Mouse (Mus musculus): ENCODE results near the gene Tedc2. TPM values are rescaled to one million over a fixed set of nuclear protein-coding genes. Genes with fewer than 3 reads are reported as not detected.

Tedc2 gene
- polyA plus RNA-seq (2017; shearing (Covaris generic)) = 1 to 10 TPM; 7.2 to 9.5 (median 9.1) TPM

DNA sequence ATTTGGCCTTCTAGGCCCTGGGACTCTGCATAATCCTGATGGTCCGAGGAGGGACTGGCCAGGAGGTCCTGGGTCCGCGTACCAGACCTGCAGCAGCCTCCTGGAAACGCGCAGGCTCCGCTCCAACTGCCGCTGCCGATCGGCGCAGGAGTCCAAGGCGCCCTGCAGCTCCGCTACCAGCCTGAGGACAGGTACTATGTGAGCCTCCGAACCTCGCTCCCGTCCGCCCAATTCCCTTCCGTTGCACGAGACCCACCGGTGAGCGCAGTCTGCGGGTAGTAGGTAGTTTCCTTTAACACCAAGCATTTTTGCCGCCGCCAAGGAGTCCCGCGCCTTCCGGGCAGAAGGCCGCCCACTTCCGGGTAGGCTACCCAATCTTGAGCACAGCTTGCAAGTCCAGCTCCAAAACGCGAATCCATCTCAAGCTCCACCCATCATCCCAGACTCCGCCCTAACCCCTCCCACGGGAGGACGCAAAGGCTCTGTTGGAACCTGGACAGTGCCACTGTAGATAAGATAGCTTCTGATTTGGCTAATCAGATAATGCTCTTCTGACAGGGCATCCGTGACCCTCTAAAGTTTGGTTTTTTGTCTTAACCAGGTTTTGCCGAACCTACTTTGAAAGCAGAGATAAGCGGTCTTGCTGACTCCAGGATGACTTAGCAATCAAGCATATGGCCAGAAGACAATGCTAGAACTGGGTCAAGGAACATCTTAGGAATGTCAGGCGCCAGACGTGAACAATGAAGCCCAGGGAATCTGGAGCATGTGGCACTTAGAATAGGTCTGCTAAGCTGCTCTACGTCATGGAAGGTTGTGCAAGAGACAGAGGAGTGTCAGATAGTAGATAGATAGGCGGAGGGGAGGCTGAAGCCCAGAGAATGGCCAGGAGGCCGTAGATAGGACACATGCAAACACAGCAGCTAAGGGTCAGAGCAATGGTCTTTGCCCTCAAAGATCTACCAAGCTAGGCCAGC, at the start of gene Tedc2:
Tedc2 (minus strand) TSS at position 417 of the 977 bp plus-strand sequence.
- ATAC-seq = peak; percentile 98

DNA sequence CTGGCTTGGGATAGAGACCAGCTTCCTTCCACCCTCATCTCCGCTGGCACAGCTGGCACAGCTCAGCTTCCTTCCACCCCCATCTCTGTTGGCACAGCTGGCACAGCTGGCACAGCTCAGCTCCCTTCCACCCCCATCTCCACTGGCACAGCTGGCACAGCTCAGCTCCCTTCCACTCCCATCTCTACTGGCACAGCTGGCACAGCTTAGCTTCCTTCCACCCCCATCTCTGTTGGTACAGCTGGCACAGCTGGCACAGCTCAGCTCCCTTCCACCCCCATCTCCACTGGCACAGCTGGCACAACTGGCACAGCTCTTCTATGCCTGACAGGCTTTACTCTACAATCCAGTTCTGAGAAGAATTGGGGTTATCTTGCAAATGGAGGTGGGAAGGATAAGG, 46.5 kb upstream of the Tedc2 start:
- ATAC-seq = no peak

DNA sequence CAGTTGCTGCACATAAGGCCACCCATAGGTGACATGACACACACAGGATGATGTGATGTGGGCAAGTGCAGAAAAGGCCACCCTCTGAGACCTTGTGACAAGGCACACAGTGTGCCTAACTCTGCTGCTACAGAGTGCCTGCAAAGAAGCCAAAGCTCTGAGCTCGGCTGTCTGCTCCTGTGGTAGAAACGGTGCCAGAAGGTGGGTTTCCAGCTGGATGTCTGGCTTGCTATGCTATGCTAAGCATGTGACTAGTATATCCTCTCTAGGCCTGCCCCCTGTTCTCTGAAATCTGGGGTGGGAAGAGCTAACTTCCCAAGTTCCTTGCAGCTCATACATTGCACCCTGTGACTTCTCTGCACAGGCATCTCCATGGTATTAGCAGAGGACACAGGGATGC, 44.1 kb upstream of the Tedc2 start:
- no peak for ATAC-seq

DNA sequence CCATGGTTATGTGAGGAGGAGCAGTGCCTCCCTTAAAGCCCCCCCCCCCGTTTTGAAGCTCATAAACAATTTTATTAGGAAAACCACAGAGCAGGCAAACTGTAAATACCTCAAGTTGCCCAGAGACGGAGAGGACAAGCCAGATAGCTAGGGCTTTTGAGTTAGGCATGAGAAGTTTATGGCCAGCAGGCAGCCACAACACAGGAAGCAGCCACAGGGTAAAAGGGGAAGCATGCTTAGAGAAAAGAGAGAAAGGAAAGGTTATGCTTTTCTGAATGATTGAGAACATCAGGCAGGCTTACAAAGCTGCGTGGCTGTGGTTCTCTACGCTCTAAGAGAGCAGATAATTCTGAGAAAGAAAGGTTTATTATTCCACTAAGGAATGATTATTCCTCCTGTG, 39.9 kb upstream of the Tedc2 start:
- no peak for ATAC-seq

DNA sequence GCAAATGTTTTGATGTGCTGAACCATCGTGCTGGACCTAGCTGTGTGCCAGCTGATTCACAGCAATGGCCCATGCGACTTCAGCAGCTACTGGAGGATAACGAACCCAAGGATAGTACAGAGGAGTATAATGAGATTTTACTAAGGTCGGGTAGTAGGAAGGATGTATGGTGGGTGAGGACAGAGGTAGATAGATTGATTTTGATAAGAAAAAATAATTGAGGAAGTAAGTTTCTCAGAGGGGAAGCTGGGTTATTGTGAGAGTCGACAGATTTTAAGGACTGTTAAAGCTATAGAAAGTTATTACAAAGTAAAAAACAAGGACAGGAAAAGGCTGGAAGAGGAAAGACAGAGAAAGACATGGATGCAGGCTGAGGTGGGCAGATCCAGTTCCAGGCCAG, 39.1 kb upstream of the Tedc2 start:
- no peak for ATAC-seq

DNA sequence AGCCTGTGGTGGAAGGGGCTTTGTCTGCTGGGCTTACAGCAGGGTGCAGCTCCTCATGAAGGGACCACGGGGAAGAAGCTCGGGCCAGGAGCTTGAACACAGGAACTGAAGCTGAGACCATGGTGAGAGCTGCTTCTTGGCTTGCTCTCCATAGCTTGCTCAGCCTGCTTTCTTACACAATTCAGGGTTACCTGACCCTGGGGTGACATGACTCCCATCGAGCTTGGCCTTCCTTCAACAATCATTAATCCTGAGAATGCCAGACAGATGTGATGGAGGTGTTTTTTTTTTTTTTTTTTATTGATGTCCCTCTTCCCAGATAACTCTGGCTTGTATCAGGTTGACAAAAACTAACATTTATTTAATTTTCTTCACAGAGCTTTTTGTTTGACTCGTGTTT, 38.3 kb upstream of the Tedc2 start:
- no peak for ATAC-seq

DNA sequence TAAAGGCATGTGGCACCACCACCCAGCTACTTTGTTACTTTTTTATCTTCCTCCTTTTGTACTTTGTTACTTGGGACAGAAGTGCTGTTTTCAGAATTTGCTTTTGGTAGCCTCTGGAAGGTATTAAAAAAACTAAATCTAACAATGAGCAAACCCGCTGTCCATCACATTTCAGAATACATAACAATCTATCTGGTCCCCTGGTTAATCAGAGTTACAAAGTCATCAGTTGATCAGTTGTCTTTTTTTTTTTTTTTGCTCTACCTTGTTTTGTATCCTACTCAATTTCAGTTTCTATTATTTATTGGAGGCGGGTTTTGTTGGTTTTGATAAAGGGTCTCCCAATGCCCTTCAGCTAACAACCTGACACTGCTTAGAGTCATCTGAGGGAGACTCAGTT, 31.7 kb upstream of the Tedc2 start:
- ATAC-seq = no peak

DNA sequence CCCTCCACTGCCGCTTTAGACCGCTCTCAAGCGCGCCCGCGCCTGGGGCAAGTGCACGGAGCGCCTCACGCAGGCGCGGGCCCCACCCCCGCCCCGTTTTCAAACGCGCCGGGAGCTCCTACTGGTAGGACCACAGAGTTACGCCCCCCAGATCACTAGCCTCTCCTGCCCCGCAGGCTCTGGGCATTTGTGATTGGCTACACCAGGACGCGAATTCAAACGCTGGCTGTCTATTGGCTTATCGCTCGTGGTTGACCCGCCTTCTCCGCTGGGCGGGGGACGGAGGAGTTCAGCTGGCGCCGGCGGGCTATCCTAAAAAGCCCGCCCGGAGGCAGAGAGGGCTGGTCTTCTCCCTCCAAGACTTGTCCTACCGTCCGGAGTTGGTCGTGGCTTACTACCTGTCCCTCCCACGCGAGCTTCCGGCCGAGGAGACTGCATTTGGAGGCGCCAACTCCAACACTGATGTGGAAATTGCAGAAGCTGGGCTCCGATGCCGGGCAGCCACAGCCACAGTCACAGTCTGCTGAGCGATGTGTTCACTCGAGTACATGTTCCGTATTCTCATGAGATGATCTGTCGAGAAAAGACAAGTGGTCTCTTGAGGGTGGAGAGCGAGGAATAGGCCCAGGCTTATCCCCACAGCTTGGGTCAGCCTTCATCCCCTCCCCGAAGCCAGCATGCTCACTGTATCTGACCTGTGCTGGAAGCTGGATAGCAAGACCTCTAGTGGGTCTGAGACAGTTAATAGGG, 30.8 kb upstream of the Tedc2 start, which contains the start of gene Ccnf:
Ccnf (minus strand) TSS at position 165 of the 750 bp plus-strand sequence.
- ATAC-seq = peak; percentile 99

DNA sequence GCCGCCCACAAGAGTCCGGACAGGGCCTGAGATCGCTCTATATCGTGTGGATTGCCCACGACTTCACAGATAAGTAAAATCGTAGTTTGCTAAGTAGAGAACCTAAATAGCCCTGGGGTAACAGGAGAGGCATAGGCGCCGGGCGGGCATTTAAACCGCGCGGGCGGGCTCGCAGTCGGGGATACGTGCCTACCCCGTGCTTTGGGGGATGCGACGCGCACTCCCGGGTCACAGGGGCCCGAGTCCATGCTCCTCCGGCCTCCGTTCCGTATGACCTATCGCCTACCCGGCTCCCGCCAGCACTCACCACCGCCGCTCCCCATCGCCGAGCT, 30.3 kb upstream of the Tedc2 start:
- ATAC-seq = peak; percentile 26

DNA sequence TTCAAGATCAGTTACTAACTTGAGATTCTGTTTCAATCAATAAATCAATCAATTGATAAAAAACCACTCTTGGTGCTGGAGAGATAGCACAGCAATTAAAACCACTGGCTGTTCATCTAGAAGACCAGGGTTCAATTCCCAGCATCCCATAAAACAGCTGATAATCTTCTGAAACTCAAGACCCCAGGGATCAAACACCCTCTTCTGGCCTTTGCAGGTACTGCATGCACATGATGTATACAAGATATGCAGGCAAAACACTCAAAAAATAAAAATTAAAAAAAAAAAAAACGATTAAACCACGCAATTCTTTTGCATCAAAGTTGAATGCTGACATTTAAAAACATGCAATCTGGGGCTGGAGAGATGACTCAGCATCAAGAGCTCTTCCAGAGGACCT, 28.0 kb upstream of the Tedc2 start:
- no peak for ATAC-seq

DNA sequence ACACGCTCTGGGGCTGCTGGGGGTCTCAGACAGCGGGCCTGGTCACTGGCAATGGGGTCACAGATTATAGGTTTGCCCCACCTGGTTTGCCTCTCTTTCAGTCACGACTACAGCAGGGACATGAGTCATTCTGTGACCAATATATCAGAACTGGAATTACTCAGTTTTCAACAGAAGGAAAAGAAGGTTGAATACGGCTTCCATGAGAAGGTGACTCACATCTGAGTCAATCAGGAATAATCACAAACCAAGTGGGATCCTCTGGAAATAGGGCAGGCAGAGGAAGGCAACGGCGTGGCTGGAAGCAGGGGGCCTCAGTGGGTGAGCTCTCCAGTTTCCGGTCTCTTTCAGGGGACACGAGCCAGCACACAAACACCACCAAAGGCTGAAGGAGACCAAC, 23.4 kb upstream of the Tedc2 start:
- ATAC-seq = no peak

DNA sequence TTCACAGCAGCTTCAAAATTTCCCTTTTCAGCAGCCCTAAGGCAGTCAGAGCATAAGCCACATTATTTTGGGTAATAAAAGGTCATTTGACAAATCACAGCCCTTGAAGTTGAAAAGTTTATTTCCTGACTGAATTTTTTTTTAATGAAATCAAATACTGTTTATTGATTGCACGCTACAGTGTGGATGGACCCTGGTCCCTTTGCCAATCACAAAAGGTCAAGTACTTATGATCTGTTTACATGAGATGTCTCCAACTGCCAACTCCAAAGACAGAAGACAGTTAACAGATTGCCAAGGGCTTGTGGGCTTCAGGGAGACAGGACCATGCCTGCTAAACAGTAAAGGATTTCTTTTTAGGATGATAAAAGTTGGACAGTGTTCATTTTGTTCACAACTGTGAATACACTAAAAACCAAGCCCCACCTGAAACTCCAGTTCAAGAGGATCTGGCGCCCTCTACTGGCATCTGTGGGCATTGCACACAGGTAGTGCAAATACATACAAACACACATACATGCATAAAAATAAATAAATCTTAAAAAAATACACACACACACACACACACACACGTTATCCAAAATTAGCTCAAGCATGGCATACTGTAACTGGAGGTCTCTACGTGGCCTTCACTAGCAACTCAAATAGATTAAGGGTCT, 22.8 kb upstream of the Tedc2 start:
- no peak for ATAC-seq

DNA sequence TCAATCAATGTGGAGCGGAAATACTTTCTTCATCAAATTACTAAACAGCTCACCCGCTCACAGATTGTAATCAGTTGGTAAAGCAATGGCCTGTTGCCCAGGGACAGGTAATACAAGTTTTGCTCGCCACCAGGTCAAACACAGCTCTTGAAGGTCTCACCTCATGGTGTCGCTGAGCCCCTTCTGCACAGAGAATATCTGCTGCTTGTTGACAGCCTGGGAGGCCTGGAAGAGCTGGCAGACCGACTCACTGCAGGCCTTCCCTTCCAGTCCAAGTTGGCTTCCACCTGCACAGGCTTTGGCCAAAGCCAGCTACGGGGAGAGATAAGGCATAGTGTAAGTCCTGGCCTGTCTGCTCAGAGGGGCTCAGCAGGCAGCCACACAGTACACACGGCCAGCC, 16.3 kb upstream of the Tedc2 start:
- ATAC-seq = no peak

DNA sequence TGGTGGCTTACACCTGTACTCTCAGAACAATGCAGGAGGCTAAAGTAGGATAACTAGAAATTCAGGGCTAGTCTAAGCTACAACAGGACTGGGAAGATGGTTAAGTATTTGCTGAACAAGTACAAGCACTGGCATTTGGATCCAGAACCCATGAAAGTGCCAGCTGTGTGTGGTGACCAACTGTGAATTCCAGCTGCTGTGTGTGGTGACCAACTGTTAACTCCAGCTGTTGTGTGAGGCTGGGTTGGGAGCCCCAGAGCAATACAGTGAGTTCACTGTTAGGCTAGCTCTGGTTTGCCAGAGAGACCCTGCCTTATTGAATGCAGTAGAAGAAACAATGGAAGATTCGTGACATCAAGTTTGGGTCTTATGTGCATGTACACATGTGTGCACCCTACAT, 15.8 kb upstream of the Tedc2 start:
- ATAC-seq = no peak

DNA sequence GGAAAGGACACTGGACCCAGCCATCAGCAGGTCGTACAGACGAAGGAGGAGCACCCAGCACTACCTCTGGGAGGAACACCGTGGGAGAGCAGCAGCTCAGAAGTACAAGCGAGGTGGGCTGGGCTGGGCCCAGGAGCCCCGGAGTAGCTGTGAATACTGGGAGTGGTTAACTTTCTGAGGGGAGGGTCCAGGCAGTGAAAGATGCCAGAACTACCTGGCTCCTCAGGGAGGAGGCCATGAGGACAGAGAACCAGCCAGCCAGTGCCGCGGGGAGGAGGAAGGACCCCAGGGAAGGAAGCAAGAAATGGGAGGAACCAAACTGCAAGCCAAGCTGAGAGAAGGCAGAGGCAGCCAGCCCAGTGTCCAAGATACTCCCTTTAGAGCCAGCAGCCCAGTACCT, 7.3 kb upstream of the Tedc2 start:
- ATAC-seq = no peak

DNA sequence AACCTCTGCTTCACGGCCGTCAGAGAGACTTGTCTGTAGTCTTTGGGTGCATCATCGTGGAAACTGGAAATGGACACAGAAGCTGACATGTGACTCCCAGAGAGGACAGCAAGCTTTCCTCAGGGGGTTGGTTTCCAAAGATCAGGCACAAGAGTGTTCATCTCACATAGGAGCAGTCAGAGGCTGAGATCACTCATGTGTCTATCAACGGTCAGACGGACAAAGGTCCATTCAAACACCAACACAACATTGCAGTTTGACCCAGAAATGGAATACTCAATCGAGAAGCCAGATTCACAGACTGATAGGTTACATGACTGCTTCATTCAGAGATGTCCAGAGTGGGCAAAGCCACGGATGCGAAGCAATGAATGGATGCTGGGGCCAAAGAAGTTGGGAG, 6.1 kb upstream of the Tedc2 start:
- no peak for ATAC-seq

DNA sequence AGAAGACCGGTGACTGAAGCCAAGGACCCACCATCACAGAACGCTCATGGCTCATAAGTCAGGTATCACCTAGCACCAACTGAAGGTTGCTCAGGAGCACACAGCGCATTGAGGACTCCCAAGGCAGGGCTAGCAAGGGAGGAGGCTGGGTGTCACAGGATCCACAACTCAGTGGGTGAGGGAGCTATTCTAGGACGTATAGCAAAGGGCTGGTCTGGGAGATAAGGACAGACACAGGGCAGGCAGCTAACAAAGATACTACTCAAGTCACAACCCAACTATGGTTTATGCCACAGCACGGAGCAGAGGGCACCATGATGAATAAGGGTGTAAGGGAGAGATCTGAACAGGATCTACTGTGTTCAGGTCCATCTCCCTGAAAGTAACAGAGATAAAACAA, 5.2 kb upstream of the Tedc2 start:
- ATAC-seq = no peak

DNA sequence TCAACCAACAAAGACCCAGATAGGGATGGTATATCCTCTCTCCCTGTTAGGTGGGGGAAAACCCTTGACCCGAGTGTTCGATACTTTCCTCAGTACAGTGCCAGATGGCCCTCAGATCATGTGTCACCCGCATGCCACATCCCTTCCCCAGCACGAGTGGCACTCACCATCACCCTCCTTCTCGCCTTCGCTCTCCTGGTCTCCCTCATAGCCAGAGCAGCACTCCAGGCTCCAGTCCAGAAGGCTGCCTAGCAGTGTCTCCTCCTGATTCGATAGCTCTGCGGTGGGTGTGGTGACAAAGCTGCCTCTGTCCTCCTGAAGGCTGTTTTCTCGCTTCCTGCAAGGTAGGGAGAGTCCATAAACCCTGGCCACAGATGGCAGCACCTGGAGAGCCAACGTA, 4.1 kb upstream of the Tedc2 start:
- ATAC-seq = no peak

DNA sequence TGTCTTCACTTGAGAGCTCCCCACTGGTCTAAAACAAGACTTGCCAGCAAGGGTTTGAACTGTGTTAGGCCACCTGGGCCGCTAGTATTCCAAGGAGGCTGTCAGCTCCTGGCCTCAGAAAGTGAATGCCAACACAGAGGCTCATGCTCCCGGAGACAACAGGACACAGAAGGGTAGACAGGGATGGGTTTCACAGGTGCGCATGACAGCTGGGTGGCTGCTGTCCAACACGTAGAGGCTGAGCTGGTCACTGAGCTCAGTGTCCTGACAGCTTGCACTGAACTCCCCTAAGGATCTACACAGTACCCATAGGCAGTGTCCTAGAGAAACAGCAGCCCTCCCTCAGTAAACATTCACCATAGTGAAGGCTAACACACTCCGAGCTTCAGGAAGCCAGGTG, 2.9 kb upstream of the Tedc2 start:
- ATAC-seq = no peak

DNA sequence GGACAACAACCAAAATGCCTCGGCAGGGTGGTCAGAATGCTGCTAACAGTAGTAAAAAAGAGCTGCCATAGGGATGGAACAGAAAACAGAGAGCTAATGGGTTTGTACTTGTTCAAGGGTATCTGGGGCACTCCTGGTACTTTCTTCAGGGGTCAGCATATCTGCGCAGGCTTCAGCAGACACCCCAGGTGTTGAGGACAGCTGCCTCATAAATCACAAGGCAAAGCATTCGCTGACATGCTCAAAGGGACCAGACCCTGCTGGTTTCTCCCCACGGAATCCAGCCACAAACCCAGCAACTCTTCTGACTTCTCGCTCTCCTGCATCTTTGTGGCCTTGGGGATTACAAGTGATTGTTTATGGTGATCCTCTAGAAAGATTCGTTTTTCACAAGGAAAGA, 2.0 kb upstream of the Tedc2 start:
- ATAC-seq = no peak

DNA sequence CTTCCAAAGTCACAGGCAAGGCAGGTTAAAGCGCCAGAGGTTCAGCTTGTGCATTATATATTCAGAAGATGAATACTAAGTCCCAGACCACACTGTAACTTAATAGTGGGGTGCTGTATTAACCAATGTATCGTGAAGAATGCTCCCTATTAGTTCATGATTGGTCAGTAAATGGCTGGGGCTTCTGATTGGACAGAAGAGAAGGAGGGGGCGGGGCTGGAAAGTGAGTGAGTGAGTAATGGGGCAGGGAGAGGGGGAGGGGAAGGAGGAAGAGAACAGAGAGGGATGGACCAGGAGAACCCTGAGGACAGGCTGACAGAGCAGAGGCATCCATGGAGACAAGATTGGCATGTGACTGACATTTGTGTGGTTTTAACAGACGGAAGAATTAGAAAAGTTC, 3.8 kb downstream of the Tedc2 start:
- ATAC-seq = no peak

DNA sequence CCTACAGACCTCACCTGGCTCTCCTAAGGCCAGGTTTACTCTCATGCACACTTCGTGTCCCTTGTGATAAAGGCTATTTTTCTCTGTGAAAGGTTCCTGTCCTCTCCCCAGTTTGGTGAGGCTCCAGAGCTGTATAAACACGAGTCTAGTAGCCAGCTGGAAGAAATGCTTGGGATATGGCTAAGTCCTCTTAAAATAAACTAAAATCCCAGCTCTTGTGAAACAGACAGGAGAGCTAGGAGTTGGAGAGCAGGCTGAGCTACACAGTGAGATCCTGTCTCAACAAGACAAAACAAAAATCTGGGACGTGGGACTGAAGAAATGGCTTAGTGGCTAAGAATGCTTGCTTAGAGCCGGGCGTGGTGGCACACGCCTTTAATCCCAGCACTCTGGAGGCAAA, 7.5 kb downstream of the Tedc2 start:
- ATAC-seq = no peak

DNA sequence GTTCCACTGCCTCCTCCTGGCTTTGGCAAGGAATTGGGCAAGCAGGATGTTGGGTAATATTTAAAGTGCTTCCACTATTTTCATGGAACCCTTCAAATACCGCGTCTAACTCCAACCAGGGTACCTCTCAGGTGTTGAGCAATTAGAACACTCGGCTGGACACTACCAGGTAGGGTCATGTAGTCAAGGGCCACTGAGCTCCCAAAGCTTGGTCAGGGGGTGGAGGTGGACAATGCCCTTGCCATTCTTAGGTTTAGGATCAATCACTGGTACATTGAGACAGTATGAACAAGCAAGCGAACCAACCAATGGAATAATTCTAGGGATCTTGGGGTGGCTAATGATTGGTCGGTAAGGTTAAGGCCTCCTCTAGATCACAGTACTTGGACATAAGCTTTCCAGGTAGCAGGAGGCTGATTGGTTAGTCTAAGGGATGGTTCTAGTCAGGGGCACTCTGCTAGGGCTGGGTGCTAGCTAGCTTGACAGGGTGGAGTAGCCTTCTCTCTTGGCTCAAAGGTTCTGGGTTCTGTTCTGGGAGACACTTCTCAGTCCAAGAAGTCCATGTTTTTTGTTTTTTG, 8.1 kb downstream of the Tedc2 start:
- ATAC-seq = no peak

All from inflammation-experienced regulatory T-cells, adult 6 months (primary cell).